Mouse (Mus musculus) monocyte, adult 2 months (primary cell): ENCODE results near the gene Glul.

Experiments
- DNase-seq, 2 experiments: peaks; one replicate each; pipeline ENCODE4 v3.0.0; 2022; ENCODE audit warnings: low spot score in 2 of 2, low read depth in 1 of 2

The Glul gene

DNA sequence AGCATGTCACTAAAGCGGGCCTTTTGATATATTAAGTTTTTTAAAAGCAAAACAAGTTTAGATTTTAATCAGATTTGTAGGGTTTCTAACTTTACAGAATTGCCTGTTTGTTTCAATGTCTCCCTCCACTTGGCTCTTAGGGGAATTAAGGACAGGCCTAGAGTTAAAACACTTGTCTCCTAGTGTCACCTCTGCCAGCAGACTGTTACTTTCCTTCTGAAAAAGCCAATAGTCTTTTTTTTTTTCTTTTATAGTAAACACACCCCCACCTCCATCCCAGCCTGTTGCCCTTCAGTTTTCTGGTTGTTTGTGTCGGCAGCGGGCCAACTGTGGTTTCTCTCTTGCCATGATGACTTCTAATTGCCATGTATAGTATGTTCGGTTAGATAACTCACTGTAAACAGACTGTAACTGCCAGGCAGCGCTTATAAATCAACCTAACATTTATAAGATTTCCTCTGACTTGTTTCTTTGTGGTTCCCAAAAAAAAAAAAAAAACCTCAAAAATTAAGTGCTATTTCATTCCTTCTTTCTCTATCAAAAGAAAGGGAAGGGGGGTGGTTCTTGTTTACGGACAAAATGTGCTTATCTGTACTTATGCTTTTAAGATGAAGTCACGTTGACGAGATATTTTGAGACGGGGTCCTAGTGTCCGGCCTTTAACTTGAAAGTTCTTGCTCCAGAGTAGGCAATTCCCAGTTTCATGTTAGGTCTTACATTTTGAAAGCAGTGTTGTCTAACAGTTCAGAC lies 9.6 kb downstream of the Glul start:
- no peak for DNase-seq

GRCm38 (mm10) chr1:153909963-153910291 lies 10.2 kb downstream of the Glul start:
- no peak for DNase-seq

DNA sequence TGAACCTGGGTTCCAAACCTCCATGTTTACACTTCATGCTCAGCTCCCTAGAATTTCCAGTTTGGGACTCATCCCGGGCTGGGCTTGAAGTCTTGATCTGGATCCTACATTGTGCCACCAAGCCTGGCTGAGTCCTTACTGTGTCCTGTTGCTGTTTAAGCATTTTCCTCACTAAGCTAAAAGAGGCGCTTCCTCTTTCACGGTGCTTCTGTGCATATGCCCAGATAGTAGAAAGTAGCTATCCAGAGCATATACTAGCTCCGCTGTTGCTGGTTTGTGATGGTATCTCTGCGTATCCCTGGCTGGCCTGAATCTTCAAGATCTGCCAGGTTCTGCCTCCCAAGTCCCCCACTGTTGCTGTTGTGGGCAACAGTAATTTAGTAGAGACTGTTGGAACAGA lies 10.7 kb downstream of the Glul start:
- no peak for DNase-seq

GRCm38 (mm10) chr1:153911276-153911795 lies 11.6 kb downstream of the Glul start:
- no peak for DNase-seq

DNA sequence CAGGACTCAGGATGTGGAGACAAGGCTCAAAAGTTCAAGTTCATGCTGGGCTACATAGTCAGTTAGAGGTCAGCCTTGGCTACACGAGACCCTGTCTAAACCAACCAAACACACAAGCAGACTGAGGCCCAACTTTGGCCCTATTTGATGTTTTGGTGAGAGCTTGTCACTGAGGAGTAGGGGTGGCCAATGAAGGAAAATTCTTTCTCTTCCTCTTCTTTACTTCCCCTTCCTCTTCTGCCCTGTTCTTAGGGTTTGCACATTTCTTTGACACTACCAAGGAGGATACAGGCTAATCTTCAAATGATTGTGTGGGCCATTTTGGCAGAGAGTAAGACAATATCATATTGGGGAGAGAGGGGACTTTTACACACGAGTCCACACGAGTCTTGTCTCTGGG lies 14.1 kb downstream of the Glul start:
- DNase-seq, result no peak

DNA sequence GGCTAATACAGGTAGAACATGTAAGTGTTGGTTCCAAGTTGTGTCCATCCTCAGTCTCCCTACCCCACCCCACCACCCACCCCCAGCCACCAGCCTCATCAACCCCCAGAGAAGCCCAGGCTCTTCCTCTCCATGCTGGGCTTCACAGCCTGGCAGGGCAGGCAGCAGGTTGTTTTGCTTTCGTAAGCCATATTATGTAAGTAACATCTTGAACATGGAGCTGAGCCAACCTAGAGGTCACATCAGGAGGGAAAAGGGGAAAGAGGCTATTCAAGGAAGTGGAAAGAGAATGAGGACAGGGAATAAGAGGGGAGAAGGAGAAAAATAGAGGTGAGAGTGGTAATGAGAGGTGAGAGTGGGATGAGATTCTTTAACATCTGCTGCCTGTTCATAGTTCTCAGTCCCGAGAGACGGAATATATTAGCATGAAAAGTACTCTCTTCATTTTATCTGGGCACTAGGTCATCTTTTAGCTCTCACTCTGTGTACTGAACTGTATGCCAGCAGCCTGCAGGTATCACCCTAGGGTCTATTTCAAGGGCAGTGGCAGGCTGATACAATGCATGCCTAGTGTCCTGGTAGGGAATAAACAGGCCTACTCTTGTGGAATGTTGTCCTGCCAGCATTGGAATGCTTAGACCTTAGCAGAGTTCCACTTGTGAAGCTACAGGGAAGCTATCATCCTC lies 18.9 kb downstream of the Glul start:
- DNase-seq, result no peak

DNA sequence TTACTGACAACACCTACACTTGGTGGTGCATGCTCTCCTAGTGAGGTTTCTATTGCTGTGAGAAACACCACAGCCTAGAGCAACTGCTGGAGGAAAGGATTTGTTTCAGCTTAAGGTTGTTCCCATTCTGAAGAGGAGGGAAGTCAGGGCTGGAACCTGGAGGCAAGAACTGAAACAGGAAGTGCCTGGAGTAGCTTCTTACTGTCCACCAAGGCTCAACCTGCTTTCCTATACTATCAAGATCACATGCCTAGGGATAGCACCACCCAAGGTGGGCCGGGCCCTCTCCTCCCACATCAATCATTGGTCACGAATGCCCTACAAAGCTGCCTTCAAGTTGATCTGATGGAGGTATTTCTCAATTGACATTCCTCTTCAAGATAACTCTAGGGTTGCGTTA lies 21.9 kb downstream of the Glul start:
- DNase-seq, result no peak

- no peak for DNase-seq
Measured at GRCm38 (mm10) chr1:153922571-153923021, 22.9 kb downstream of the Glul start.

DNA sequence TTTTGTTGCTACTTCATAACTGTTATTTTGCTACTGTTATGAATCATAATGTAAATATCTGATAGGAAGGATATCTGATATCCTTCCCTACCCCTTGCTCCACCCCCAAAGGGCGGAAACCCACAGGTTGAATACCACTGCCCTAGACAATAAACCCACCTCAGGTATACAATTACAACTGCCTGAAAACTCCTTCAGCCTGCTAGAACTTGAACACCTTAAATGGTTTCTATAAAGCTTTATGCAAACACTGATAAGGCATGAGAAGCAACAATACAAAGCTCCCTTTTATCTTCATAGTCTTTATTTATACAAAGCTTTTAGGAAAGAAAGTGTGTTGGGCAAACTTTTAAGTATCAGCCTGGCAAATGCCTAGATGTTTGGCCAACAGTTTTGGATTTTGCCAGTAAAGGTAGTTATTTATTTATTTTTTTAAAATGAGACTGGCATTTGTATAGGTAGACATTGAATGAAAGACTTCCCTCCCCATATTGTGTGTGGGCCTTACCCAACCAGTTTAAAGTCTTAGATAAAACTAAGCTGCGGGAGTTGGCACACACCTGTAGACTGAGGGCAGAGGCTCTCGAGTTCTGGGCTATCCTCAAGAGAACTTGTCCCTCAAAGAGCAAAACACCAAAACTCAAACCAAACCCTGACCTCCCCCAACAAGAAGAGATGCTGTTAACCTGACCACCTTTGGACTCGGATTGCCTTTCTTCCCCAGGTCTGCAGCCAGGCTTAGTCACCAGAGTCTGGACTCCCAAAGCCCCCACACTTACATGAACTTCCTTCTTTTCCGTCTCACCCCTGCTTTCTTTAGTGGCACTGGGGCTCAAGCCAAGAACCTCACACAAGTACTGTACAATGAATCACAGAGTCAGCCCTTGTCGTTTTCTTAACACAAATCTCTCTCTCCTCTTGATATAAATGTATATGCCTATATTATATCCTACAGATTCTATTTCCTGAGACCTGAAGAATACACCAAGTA lies 24.9 kb downstream of the Glul start:
- DNase-seq, result no peak

DNA sequence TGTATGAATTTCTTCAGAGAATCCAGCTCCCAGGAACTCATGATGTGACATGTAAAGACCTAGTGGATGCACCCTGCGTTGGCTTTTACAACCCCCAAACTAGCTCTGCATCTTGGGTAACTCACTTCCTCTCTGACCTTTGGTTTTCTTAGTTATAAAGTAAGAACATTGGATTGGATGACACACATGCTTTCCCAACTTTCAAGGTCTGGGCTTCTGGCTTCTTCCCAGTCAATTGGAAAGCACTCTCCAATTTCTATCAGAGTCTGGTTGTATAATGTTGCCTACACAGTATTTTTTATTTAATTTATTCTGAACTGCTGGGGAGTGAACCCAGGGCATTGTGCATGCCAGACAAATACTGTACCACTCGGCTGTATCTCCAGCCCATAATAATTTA lies 30.7 kb downstream of the Glul start:
- no peak for DNase-seq

DNA sequence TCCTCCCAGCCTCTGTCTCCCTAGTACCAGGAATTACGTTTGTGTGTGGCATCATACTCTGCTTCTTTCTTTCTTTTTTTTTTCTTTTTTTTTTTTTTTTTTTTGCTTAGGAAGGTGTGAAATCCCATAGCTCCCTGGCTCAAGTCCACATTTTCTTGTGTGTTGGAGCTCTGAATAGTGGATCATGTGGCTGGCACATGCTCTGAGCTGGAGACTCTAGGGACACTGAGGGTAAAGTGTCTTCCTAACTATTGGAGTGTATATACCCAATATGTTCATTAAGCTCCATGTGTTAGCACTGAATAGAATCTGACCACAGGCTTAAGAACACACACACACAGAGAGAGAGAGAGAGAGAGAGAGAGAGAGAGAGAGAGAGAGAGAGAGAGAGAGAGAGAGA lies 34.0 kb downstream of the Glul start:
- no peak for DNase-seq

GRCm38 (mm10) chr1:153935844-153936380 lies 36.2 kb downstream of the Glul start:
- DNase-seq, result no peak

GRCm38 (mm10) chr1:153937025-153937424 lies 37.3 kb downstream of the Glul start:
- no peak for DNase-seq

DNA sequence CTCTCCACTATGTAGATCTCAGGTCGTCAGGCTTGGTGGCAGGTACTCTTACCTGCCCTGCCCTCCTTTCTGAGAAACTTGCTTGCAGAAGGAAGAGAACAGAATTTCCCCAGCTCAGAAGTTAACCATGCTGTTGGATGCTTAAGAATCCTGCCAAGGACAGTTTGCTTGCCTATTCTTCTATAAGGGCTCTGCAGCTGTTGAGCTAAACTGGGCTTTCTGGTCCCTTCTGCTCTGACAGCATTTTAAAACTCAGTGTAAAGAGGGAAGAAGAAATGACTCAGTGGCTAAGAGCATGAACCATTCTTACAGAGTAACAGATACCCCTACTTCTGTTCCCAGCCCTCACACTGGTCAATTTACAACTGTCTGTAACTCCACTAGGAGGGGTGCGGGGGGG lies 41.2 kb downstream of the Glul start:
- no peak for DNase-seq

- no peak for DNase-seq
Measured at GRCm38 (mm10) chr1:153945181-153945580, 45.4 kb downstream of the Glul start.

DNA sequence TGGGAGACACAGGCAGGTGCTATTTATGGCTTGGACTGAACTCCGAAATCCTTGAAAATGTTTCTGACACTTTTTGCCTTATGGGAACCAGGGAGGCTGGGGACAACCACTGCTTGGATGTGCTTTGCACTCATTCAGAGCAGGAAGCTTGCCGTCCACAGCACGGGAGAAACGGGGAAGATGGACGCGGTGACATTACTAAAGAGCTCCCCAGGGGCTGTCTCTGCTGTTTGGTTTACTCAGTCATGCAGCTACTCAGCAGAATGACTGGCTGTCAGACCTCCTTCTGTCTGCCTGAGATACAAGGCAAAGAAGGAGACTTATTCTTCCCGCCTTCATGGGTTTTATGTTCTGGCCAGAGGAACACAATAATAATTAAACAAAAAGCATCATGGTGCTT lies 47.2 kb downstream of the Glul start:
- DNase-seq, result no peak

- no peak for DNase-seq
Measured at GRCm38 (mm10) chr1:153947837-153948236, 48.1 kb downstream of the Glul start.

DNA sequence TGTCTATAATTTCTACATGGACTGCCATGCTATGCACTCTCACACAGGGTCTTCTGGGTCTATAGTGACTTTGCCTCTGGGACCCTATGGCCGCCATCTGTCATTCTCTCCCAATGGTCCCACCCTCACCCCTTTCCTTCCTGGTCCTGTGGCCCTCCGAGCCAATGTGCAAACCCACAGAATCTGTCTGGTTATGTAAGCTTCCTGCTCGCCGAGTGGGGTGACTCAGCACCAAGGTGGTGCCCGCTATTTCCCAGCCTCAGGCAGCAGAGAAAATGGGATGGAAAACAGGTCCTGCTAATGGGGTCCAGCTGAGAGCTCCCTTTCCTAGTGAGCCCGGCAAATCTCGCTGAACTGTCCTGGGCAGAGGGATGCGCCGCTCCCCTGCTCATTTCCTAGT lies 53.5 kb downstream of the Glul start:
- no peak for DNase-seq

DNA sequence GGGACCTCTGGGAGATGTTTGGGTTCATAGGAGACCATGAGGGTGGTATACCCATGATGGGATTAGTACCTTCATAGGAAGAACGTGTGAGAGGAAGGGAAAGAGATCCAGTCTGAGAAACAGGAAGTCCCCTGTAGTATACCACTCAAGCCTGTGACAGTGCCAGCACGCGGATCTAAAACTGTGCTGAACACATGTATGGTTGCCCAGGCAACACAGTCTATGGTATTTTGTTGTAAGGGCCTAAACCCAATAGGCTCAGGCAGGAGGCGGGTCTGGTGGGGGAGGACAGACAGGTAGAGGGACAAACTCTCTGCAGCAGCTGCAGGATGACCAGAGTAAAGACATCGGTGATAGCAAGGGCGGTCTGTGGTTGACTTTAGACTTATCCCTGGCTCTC lies 54.1 kb downstream of the Glul start:
- DNase-seq, result no peak

DNA sequence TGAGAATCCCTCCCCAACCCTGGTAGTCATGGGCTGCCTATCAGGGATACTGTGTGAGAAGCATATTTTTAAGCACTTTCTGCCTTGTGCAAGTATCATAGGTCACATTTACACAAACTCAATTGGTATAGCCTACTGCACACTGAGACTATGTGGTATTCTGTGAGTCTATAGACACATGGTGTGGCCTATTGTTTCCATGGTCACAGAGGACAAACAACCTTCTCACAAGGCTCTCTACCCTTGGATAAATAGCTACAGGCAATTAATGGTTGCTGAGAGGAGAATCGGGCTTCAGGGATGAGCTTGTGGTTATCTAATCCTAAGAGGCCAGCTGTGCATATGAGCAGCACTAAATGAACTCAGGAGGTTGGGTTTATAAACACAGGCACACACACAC lies 58.1 kb downstream of the Glul start:
- DNase-seq, result no peak
